Mouse (Mus musculus) bone marrow, adult 2 months (tissue): ENCODE results near the gene Mpl. TPM values are rescaled to one million over a fixed set of nuclear protein-coding genes. Genes with fewer than 3 reads are reported as not detected.

Experiments
- H3K27ac ChIP-seq: fragments of 200-500 bp; 2 replicates; pipeline ENCODE4 v1.5.1; 2012; ENCODE audit warnings: low read depth, mild to moderate bottlenecking, control low read depth, inconsistent platforms, low read length; ENCODE audit not compliant: control insufficient read depth, poor library complexity, insufficient read depth
- H3K4me1 ChIP-seq: fragments of 200-500 bp; 2 replicates; pipeline ENCODE4 v1.6.1; 2011; ENCODE audit warnings: low read length; ENCODE audit not compliant: control insufficient read depth, insufficient read depth
- H3K4me3 ChIP-seq: fragments of 200-500 bp; replicated peaks from 2 replicates; pipeline ENCODE3; 2011; ENCODE audit warnings: mild to moderate bottlenecking, low read depth, low read length, control low read depth; ENCODE audit not compliant: control insufficient read depth
- CTCF ChIP-seq: fragments of 200-500 bp; IDR thresholded peaks from 2 replicates; pipeline ENCODE4 v1.5.1; 2011; ENCODE audit warnings: low read length, control low read depth; ENCODE audit not compliant: control insufficient read depth, insufficient read depth
- POLR2A ChIP-seq: fragments of 200-500 bp; IDR thresholded peaks from 2 replicates; pipeline ENCODE4 v1.6.1; 2011; ENCODE audit warnings: low read depth, mild to moderate bottlenecking, control low read depth, low read length, borderline replicate concordance; ENCODE audit not compliant: control insufficient read depth
- WGBS: fragments of 180-500 bp; shearing (Covaris S2); methylation state at CpG from one replicate; pipeline ENCODE4 v1.1.7; 2018; 5-methylcytosine and 5-hydroxymethylcytosine counted together
- polyA plus RNA-seq: library from polyadenylated mRNA; stranded (reverse); fragments of >200 nt; gene quantifications from 2 replicates; pipeline ENCODE4 v1.2.4, GENCODE M21; 2011; ENCODE audit warnings: low replicate concordance; ENCODE audit not compliant: missing spikeins, insufficient read depth, insufficient read length

The Mpl gene
- 10.3 and 13.1 TPM in 2 replicates for polyA plus RNA-seq

DNA sequence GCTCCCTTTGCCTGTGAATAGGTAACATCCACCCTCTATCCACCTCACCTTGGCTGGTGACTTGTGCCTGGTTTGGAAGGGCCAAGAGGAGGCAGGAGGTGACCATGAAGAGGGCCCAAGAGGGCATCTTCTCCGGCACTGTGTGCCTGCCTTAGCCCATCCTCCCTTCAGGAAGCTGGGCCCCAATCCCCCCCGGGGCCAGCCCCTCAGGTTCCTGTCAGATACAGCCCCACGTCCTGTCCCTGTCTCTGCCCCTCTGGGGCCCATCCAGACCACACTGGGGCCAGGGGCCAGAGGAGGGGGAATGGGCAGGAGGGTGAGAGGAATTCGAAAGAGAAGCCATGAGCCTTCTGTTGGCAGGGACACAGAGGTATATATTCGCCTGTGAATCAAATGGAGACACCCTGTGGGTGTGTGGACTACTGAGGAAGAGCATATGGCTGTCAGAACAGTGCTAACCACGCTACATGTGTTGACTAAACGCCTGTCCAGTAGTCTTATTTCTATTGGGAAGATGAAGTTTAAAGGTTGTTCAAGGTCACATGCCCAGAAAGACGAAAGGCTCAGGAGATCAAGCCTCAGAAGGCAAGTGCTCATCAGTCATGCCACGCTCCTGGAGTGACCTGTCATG lies at the start of gene Mpl:
Gene Mpl, minus strand, starts transcription at position 169 of the 631 bp plus-strand sequence.
- Histone ChIP-seq H3K4me1 (no peaks in the 10 kb centered on the region), H3K4me3 (no peak within 1 kb of the TSS), H3K27ac (no peak within 1 kb of the TSS; the same call in 1 of the 2 replicates)
- 22% methylated on average over 9 of the region's 9 CpGs for WGBS
- TF ChIP-seq CTCF (no peak), POLR2A (no peak)

DNA sequence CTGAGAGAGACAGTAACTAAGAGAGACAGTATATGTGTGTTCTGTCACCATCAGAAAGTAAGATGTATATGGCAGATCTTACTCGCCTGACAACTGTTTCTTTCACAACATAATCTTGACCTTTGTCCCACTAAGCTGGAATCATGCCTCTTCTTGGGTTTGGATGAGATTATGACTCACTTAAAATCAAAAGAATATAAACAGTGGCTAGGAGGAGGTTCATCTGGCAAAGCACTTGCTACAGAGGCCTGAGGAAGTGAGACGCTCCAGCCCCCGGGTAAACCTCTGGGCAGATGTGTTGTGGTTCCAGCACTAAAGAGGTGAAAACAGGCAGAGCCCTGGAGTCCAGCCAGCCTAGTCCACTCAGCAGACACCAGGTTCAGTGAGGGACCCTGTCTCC lies 48.2 kb upstream of the Mpl start:
- H3K4me3 ChIP-seq, result no peak overlapping the region
- TF ChIP-seq POLR2A (no peak), CTCF (no peak)
- 45% methylated on average over 3 of the region's 3 CpGs for WGBS
- H3K27ac ChIP-seq, result no peak overlapping the region
- H3K4me1 ChIP-seq, result no peaks in the 10 kb centered on the region; the same call in 1 of the 2 replicates

DNA sequence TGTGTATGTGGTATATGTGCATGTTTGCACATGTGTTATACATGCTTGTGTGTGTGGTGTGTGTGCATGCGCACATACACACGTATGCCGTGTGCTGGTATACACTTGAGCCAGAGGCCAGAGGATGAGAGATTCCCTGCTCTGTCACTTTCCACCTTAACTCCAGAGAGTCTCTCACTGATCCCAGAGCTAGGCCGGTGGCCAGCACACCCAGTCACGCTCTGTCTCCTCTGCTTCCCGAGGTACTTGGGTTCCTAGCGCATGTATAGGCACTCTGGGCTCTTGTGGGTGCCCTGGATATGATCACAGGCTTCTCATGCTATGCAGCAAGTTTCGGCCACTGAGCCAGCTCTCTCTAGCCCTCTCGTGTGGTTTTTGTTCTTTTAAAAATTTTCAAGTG lies 43.5 kb upstream of the Mpl start:
- WGBS, result 75% methylated on average over 9 of the region's 9 CpGs
- H3K27ac ChIP-seq, result no peak overlapping the region

GRCm38 (mm10) chr4:118500171-118500724 lies 42.9 kb upstream of the Mpl start:
- H3K4me1 ChIP-seq, result no peaks in the 10 kb centered on the region; the same call in 1 of the 2 replicates
- H3K27ac ChIP-seq, result no peak overlapping the region
- WGBS, result 56% methylated on average over 6 of the region's 6 CpGs
- no peak overlapping the region for H3K4me3 ChIP-seq
- TF ChIP-seq CTCF (no peak), POLR2A (no peak)

More for the DNA sequence above, 43.5 kb upstream of the Mpl start:
- Histone ChIP-seq H3K4me1 (no peaks in the 10 kb centered on the region; the same call in 1 of the 2 replicates), H3K4me3 (no peak overlapping the region)
- TF ChIP-seq POLR2A, result no peak
- no peak for TF ChIP-seq CTCF

DNA sequence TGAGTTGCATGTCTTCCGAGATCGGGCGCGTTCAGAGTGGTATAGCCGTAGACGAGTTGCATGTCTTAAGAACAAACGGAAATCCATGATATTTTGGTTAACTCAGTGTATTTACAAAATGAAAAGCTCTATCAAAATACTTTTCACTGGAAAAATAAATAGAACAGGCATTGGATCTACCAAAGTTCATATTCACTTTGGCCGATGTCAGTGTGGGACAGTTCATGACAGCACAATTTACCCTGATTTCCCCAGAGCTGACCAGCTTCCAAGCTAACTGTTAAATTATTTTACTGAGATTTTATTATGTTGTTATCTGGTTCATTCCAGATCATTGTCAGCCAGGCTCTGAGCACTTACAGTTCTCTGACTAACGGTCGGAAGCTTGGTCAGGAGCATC lies 33.1 kb upstream of the Mpl start:
- TF ChIP-seq POLR2A, result no peak
- TF ChIP-seq CTCF, result no peak
- WGBS, result 76% methylated on average over 10 of the region's 10 CpGs

DNA sequence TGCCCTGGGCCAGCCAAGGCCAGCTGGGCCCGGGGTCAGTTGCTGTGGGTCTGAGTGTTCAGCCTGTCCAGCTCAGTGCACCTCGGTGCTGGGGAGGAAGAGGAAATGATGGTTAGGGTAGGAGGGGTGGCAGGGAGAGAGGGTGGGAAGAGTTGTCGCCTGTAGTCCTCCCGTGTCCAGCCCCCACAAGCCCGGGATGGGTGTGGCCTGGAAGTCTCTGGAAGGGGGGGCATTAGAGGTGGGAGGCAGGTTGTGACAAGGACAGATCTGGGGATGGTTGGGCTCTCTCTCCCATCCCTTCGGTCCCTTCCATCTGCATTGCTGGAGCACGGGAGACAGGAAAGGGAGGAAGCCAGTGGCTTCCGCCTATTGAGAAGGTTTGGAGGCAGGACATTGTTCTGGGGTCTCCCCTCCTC lies 32.4 kb upstream of the Mpl start, which contains the start of gene Tie1:
Gene Tie1, minus strand, starts transcription at position 345 of the 416 bp plus-strand sequence.
- Histone ChIP-seq H3K4me3 (no peak within 1 kb of the TSS), H3K4me1 (peaks cover 1% of the 10 kb centered on the region), H3K27ac (no peak within 1 kb of the TSS)
- TF ChIP-seq POLR2A (no peak), CTCF (no peak)
- WGBS, result 5% methylated on average over 8 of the region's 8 CpGs

More for the DNA sequence above, 33.1 kb upstream of the Mpl start:
- Histone ChIP-seq H3K27ac (no peak overlapping the region), H3K4me3 (no peak overlapping the region), H3K4me1 (peaks cover 1% of the 10 kb centered on the region)

DNA sequence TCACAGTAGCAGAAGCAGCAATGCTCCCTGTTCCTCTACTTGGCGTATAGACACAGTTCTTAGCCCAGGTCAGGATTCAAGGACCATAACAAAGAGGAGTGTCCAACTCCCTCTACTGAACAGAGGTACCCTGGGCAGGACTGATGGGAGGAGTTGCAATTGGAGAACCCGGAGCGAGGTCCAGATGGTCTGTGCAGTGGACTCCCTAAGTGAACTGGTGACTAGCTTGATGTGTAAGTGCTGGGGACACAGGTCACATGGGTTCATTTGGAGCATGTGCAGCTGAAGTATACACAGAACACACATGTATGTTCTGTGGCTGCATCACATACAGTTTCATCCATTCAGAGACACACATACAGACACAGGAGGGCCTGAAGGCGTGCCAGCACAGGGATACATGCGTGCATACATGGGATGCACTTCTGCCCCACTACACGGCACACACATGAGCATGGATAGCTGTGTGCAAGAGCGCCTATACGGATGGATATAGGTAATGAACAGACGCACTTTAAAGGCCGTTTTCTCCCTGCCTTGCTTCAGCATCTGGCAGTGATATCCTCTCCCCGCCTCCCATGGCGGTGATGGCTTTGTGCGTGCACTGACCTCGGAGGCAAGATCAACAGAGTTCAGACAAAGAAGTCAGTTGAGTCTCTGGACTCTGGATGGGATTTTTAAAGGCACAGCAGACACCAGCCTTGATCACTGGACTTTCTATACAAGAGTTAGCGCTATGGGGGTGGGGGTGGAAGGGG lies 19.6 kb upstream of the Mpl start:
- TF ChIP-seq CTCF (no peak), POLR2A (no peak)
- no peak overlapping the region for H3K4me3 ChIP-seq
- no peak overlapping the region for H3K27ac ChIP-seq
- 81% methylated on average over 15 of the region's 15 CpGs for WGBS
- H3K4me1 ChIP-seq, result no peaks in the 10 kb centered on the region

GRCm38 (mm10) chr4:118472687-118473086 lies 15.4 kb upstream of the Mpl start:
- Histone ChIP-seq H3K4me3 (no peak overlapping the region), H3K27ac (no peak overlapping the region), H3K4me1 (no peaks in the 10 kb centered on the region)
- TF ChIP-seq POLR2A (no peak), CTCF (no peak)
- WGBS, result 86% methylated on average over 11 of the region's 11 CpGs
